Mouse (Mus musculus): ENCODE data around the gene Aco2. TPM values are rescaled to one million over a fixed set of nuclear protein-coding genes. Genes with fewer than 3 reads are reported as not detected.

The Aco2 gene
- total RNA-seq, 2 experiments from 2014 or later, result 162 to 171 TPM

Other genes starting within 250 kb of the Aco2 start
- 38.3 and 41.4 TPM in 2 replicates for gene L3mbtl2, start 208.4 kb upstream of the Aco2 start, total RNA-seq (2014; fragmentation: Nextera tagmentation)
- 31.5 and 42.9 TPM in 2 replicates for gene L3mbtl2, start 208.4 kb upstream of the Aco2 start, total RNA-seq (2017)
- gene Chadl, start 175.0 kb upstream of the Aco2 start, total RNA-seq (2014; fragmentation: Nextera tagmentation), result not detected in 2 replicates
- gene Chadl, start 175.0 kb upstream of the Aco2 start, total RNA-seq (2017), result 0.09 TPM in 1 of 2 replicates, not detected in the other
- gene Zc3h7b, start 127.3 kb upstream of the Aco2 start, total RNA-seq (2014; fragmentation: Nextera tagmentation), result 34.9 and 35.7 TPM in 2 replicates
- 19.2 and 22.4 TPM in 2 replicates for gene Zc3h7b, start 127.3 kb upstream of the Aco2 start, total RNA-seq (2017)
- gene Rangap1, start 126.8 kb upstream of the Aco2 start, total RNA-seq (2014; fragmentation: Nextera tagmentation), result 84.8 and 93.4 TPM in 2 replicates
- gene Rangap1, start 126.8 kb upstream of the Aco2 start, total RNA-seq (2017), result 111 and 144 TPM in 2 replicates
- gene Tef, start 69.9 kb upstream of the Aco2 start, total RNA-seq (2014; fragmentation: Nextera tagmentation), result 10.9 and 13.2 TPM in 2 replicates
- gene Tef, start 69.9 kb upstream of the Aco2 start, total RNA-seq (2017), result 12.7 and 14.4 TPM in 2 replicates
- 22.4 and 32.1 TPM in 2 replicates for gene Tob2, start 13.5 kb upstream of the Aco2 start, total RNA-seq (2014; fragmentation: Nextera tagmentation)
- 11.7 and 20.4 TPM in 2 replicates for gene Tob2, start 13.5 kb upstream of the Aco2 start, total RNA-seq (2017)
- 203 and 208 TPM in 2 replicates for gene Phf5a, start 398 bp upstream of the Aco2 start, total RNA-seq (2014; fragmentation: Nextera tagmentation)
- gene Phf5a, start 398 bp upstream of the Aco2 start, total RNA-seq (2017), result 131 and 142 TPM in 2 replicates
- 46.2 and 57.3 TPM in 2 replicates for gene Polr3h, start 53.9 kb downstream of the Aco2 start, total RNA-seq (2014; fragmentation: Nextera tagmentation)
- 47.7 and 59.5 TPM in 2 replicates for gene Polr3h, start 53.9 kb downstream of the Aco2 start, total RNA-seq (2017)
- not detected in 2 replicates for gene Csdc2, start 64.5 kb downstream of the Aco2 start, total RNA-seq (2014; fragmentation: Nextera tagmentation)
- gene Csdc2, start 64.5 kb downstream of the Aco2 start, total RNA-seq (2017), result not detected in 2 replicates
- gene Pmm1, start 88.6 kb downstream of the Aco2 start, total RNA-seq (2014; fragmentation: Nextera tagmentation), result 62.0 and 90.7 TPM in 2 replicates
- gene Pmm1, start 88.6 kb downstream of the Aco2 start, total RNA-seq (2017), result 30.5 and 33.1 TPM in 2 replicates
- gene 1700029P11Rik, start 108.2 kb downstream of the Aco2 start, total RNA-seq (2014; fragmentation: Nextera tagmentation), result not detected in 2 replicates
- not detected in 2 replicates for gene 1700029P11Rik, start 108.2 kb downstream of the Aco2 start, total RNA-seq (2017)
- 120 and 143 TPM in 2 replicates for gene Xrcc6, start 115.5 kb downstream of the Aco2 start, total RNA-seq (2014; fragmentation: Nextera tagmentation)
- gene Xrcc6, start 115.5 kb downstream of the Aco2 start, total RNA-seq (2017), result 379 and 524 TPM in 2 replicates
- 48.8 and 51.6 TPM in 2 replicates for gene Desi1, start 161.6 kb downstream of the Aco2 start, total RNA-seq (2014; fragmentation: Nextera tagmentation)
- 8.0 and 22.3 TPM in 2 replicates for gene Desi1, start 161.6 kb downstream of the Aco2 start, total RNA-seq (2017)
- 295 and 336 TPM in 2 replicates for gene Snu13, start 175.3 kb downstream of the Aco2 start, total RNA-seq (2014; fragmentation: Nextera tagmentation)
- gene Snu13, start 175.3 kb downstream of the Aco2 start, total RNA-seq (2017), result 286 and 307 TPM in 2 replicates
- not detected in 2 replicates for gene 4930407I10Rik, start 186.8 kb downstream of the Aco2 start, total RNA-seq (2014; fragmentation: Nextera tagmentation)
- gene 4930407I10Rik, start 186.8 kb downstream of the Aco2 start, total RNA-seq (2017), result not detected in 2 replicates
- not detected in 2 replicates for gene Mei1, start 197.7 kb downstream of the Aco2 start, total RNA-seq (2014; fragmentation: Nextera tagmentation)
- not detected in 2 replicates for gene Mei1, start 197.7 kb downstream of the Aco2 start, total RNA-seq (2017)